Mouse (Mus musculus): ENCODE data around the gene Scn3a. TPM values are rescaled to one million over a fixed set of nuclear protein-coding genes. Genes with fewer than 3 reads are reported as not detected.

The Scn3a gene
- polyA plus RNA-seq, 1 experiment, result not detected

GRCm38 (mm10) chr2:65423501-65423900 lies 143.9 kb downstream of the Scn3a start:
- H3K27ac ChIP-seq (ENCODE audit: insufficient read depth, low read depth, low read length), result no peak overlapping the region
- no peak overlapping the region for H3K4me3 ChIP-seq (ENCODE audit: insufficient read depth, low read depth, low read length)
- no peaks in the 10 kb centered on the region for H3K4me1 ChIP-seq (ENCODE audit: control insufficient read depth, insufficient read depth, low read length)
- TF ChIP-seq POLR2A (IDR thresholded peaks at IDR 0.05; ENCODE audit: insufficient read depth, low read depth, low read length) (no peak), CTCF (IDR thresholded peaks at IDR 0.05; ENCODE audit: insufficient read depth, low read depth, low read length) (no peak)
- WGBS, result 66% methylated on average over 5 of the region's 5 CpGs

DNA sequence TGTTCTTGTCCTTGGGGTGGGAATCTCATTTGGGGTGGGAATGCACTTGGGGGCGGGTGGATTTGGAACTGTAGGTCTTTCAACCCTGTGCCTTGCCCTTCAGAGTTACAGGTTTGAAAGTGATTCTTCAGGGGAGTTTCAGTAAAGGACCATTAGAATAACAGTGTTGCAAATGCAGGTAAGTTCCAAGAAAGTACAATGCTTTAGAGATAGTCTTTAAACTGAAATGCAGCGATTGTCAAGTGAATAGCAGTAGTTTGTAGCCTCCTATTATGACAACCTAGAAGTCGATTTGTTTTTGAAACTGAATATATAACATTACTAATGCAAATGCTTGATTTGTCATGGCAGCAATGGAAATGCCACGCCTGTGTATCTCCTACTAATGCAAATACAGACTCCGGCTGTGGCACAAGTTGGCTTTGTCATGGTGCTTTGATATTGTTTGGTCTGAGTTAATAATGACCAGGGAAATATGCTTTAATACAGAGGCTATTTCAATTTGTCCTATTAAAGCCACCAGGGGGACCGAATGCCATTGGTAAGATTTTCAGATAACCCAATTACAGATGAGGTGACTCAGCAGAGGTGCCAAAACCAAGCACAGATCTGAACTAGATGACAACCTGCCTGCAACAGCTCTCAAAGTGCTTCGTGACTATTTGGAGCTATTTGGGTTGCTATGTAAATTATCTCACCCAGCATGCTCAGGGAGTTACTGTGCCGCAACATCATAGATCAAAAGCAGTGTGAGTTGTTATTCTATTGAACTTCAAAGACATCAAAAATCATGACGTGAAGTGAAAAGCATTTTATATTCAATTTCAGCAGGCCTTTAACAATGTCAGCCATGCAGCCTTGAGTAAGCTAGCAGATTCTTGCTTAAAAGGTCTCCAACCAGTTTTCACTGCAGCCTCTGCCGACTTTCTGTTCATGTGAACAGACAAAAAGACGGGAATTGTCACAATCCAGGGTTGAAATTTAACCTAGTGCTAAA lies 145.9 kb downstream of the Scn3a start:
- 77% methylated on average over 11 of the region's 11 CpGs for WGBS
- Histone ChIP-seq H3K27ac (ENCODE audit: insufficient read depth, low read depth, low read length) (no peak overlapping the region), H3K4me1 (ENCODE audit: control insufficient read depth, insufficient read depth, low read length) (no peaks in the 10 kb centered on the region), H3K4me3 (ENCODE audit: insufficient read depth, low read depth, low read length) (no peak overlapping the region)
- no peak for TF ChIP-seq CTCF (IDR thresholded peaks at IDR 0.05; ENCODE audit: insufficient read depth, low read depth, low read length)
- no peak for TF ChIP-seq POLR2A (IDR thresholded peaks at IDR 0.05; ENCODE audit: insufficient read depth, low read depth, low read length)

DNA sequence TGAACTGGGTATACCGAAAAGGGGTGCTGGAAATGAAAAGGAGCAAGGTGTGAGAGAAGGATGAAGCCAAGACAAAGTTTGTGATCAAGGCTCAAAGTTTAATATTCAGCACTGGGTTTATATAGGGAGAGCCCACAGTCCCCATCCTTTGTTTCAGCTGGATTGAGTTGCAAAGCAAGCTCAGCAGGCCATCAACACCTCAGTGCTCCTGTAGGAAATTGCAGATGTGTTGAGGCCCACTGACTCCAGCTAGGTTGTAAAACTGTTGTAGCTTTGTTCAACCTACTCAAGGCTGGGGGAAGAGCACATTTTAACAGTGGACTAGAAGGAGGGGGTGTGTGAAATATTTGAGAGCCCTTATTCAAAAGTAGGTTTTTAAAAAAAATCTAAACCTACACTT lies 148.8 kb downstream of the Scn3a start:
- 85% methylated on average over 1 of the region's 1 CpGs for WGBS
- TF ChIP-seq POLR2A (IDR thresholded peaks at IDR 0.05; ENCODE audit: insufficient read depth, low read depth, low read length) (no peak), CTCF (IDR thresholded peaks at IDR 0.05; ENCODE audit: insufficient read depth, low read depth, low read length) (no peak)
- Histone ChIP-seq H3K4me1 (ENCODE audit: control insufficient read depth, insufficient read depth, low read length) (no peaks in the 10 kb centered on the region; the same call in 1 of the 2 replicates), H3K27ac (ENCODE audit: insufficient read depth, low read depth, low read length) (no peak overlapping the region), H3K4me3 (ENCODE audit: insufficient read depth, low read depth, low read length) (no peak overlapping the region)

DNA sequence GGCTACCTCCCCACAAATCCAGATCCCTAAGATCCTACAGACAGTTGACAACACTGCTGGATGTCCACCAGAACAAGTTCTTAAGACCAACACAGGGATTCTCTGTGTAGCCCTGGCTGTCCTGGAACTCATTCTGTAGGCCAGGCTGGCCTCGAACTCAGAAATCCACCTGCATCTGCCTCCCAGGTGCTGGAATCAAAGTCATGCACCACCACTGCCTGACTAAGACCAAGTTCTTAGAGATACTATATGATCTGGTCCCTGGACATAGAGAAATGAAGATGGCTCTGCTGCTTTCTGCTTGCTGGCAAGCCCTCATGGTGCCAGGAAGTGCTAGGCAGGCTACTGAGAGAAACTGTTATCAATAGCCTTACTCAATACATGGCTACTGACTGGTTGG lies 150.9 kb downstream of the Scn3a start:
- TF ChIP-seq CTCF (IDR thresholded peaks at IDR 0.05; ENCODE audit: insufficient read depth, low read depth, low read length), result no peak
- TF ChIP-seq POLR2A (IDR thresholded peaks at IDR 0.05; ENCODE audit: insufficient read depth, low read depth, low read length), result no peak
- 94% methylated on average over 1 of the region's 1 CpGs for WGBS
- no peak overlapping the region for H3K27ac ChIP-seq (ENCODE audit: insufficient read depth, low read depth, low read length)
- no peak overlapping the region for H3K4me3 ChIP-seq (ENCODE audit: insufficient read depth, low read depth, low read length)
- H3K4me1 ChIP-seq (ENCODE audit: control insufficient read depth, insufficient read depth, low read length), result no peaks in the 10 kb centered on the region; the same call in 1 of the 2 replicates

DNA sequence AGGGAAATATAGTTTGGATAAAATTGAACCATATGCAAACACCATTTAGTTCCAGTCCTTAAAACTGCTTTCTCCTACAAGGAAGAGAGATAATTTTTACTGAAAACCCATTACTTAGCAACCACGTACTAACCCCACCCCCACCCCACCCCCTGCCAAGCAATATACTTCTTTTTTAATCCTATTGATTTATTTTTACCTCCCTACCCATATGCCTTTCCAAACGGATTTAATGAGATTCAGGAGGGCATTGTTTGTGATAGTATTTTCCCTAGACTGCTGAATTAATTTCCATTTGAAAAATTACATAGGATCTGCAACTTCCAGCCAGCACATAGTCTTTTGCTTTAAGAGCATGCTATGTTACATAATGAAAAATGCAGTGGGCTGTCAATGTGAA lies 152.1 kb downstream of the Scn3a start:
- TF ChIP-seq CTCF (IDR thresholded peaks at IDR 0.05; ENCODE audit: insufficient read depth, low read depth, low read length), result no peak
- no peak for TF ChIP-seq POLR2A (IDR thresholded peaks at IDR 0.05; ENCODE audit: insufficient read depth, low read depth, low read length)
- 0% methylated on average over 2 of the region's 2 CpGs for WGBS
- Histone ChIP-seq H3K4me1 (ENCODE audit: control insufficient read depth, insufficient read depth, low read length) (no peaks in the 10 kb centered on the region; the same call in 1 of the 2 replicates), H3K27ac (ENCODE audit: insufficient read depth, low read depth, low read length) (no peak overlapping the region; the same call in 1 of the 2 replicates), H3K4me3 (ENCODE audit: insufficient read depth, low read depth, low read length) (no peak overlapping the region)

GRCm38 (mm10) chr2:65414806-65415281 lies 152.6 kb downstream of the Scn3a start:
- 2% methylated on average over 6 of the region's 6 CpGs for WGBS
- peak overlapping the region; percentile 97 for H3K27ac ChIP-seq (ENCODE audit: insufficient read depth, low read depth, low read length)
- peak overlapping the region; percentile 30 for H3K4me3 ChIP-seq (ENCODE audit: insufficient read depth, low read depth, low read length)
- TF ChIP-seq POLR2A (IDR thresholded peaks at IDR 0.05; ENCODE audit: insufficient read depth, low read depth, low read length) (no peak), CTCF (IDR thresholded peaks at IDR 0.05; ENCODE audit: insufficient read depth, low read depth, low read length) (no peak)
- H3K4me1 ChIP-seq (ENCODE audit: control insufficient read depth, insufficient read depth, low read length), result no peaks in the 10 kb centered on the region; the same call in 1 of the 2 replicates

GRCm38 (mm10) chr2:65414237-65414636 lies 153.2 kb downstream of the Scn3a start:
- peak overlapping the region; percentile 79 for H3K27ac ChIP-seq (ENCODE audit: insufficient read depth, low read depth, low read length)
- TF ChIP-seq POLR2A (IDR thresholded peaks at IDR 0.05; ENCODE audit: insufficient read depth, low read depth, low read length) (no peak), CTCF (IDR thresholded peaks at IDR 0.05; ENCODE audit: insufficient read depth, low read depth, low read length) (no peak)
- 0% methylated on average over 7 of the region's 7 CpGs for WGBS
- peak overlapping the region; percentile 25 for H3K4me3 ChIP-seq (ENCODE audit: insufficient read depth, low read depth, low read length)
- no peaks in the 10 kb centered on the region; the same call in 1 of the 2 replicates for H3K4me1 ChIP-seq (ENCODE audit: control insufficient read depth, insufficient read depth, low read length)

DNA sequence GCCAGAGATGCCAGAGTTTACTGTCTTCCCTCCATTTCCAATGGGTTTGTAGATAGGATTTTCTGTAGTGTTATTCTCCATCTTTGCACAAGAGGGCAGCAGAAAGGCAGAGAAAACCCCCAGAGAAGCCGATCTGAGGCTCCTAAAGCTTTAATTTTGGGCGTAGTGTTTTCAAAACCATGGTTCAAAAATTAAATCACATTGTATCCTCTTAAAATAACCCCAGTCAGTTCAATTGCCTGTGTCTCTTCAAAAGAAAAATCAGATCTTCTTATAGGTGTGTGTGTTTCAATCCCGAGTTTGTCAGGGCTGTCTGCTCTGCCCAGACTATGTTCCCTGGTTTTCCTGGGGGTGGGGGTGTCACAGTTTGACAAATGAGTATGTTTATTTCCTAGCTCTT lies 153.7 kb downstream of the Scn3a start:
- Histone ChIP-seq H3K4me1 (ENCODE audit: control insufficient read depth, insufficient read depth, low read length) (no peaks in the 10 kb centered on the region; the same call in 1 of the 2 replicates), H3K4me3 (ENCODE audit: insufficient read depth, low read depth, low read length) (no peak overlapping the region), H3K27ac (ENCODE audit: insufficient read depth, low read depth, low read length) (peak overlapping the region; percentile 56)
- under 1% methylated on average over 3 of the region's 3 CpGs for WGBS
- TF ChIP-seq POLR2A (IDR thresholded peaks at IDR 0.05; ENCODE audit: insufficient read depth, low read depth, low read length) (no peak), CTCF (IDR thresholded peaks at IDR 0.05; ENCODE audit: insufficient read depth, low read depth, low read length) (no peak)

Other genes with a start within 250 kb of the Scn3a start
- not detected in 2 replicates for gene Slc38a11, start 203.6 kb downstream of the Scn3a start, polyA plus RNA-seq (2012; ENCODE audit: insufficient read depth, insufficient read length, low replicate concordance, missing spikeins)
- 70.0 TPM in 1 of 2 replicates, not detected in the other for gene Scn2a, start 53.1 kb upstream of the Scn3a start, polyA plus RNA-seq (2012; ENCODE audit: insufficient read depth, insufficient read length, low replicate concordance, missing spikeins)